Mouse (Mus musculus) bone marrow, adult 2 months (tissue): ENCODE data around the gene Rai14.

ENCODE experiments used
- CTCF ChIP-seq: fragments of 200-500 bp; IDR thresholded peaks from 2 replicates; pipeline ENCODE4 v1.5.1; 2011; ENCODE audit warnings: low read length, control low read depth; ENCODE audit not compliant: control insufficient read depth, insufficient read depth
- POLR2A ChIP-seq: fragments of 200-500 bp; IDR thresholded peaks from 2 replicates; pipeline ENCODE4 v1.6.1; 2011; ENCODE audit warnings: low read depth, mild to moderate bottlenecking, control low read depth, low read length, borderline replicate concordance; ENCODE audit not compliant: control insufficient read depth

- TF ChIP-seq POLR2A: no peak
- TF ChIP-seq CTCF: no peak
Observed at GRCm38 (mm10) chr15:10525896-10526295, 188.5 kb downstream of the Rai14 start.
